14 mouse cellular contexts compared by ENCODE assay signal in genomic region chr13:97208500-97209010, GRCm38 (mm10). TPM values are rescaled to one million over a fixed set of nuclear protein-coding genes. Genes with fewer than 3 reads are reported as not detected.
DNase-seq lines count a peak whose midpoint lies in the region; ATAC-seq lines count a peak whose summit lies in the region.
"Had no signal": no experiment of that assay in that cellular context is flagged by ENCODE, and none has a peak within 500 bp of the region (broad histone marks: within the 10 kb centered on the region; RNA-seq: fewer than 3 reads in every experiment).

No protein-coding gene starts in this region.

- H3K27ac ChIP-seq in heart, embryonic 10.5 days: no peak overlapping the region
- no peak overlapping the region for H3K27ac ChIP-seq in forebrain, embryonic 15.5 days (replicated peaks)
- H3K27ac ChIP-seq: forebrain, embryonic 12.5 days had no signal

- H3K4me3 ChIP-seq in heart, embryonic 10.5 days: no peak overlapping the region
- no peak overlapping the region for H3K4me3 ChIP-seq in forebrain, embryonic 15.5 days
- H3K4me3 ChIP-seq: forebrain, embryonic 12.5 days had no signal

- no peak overlapping the region for H3K9ac ChIP-seq in forebrain, embryonic 15.5 days (replicated peaks)
- H3K9ac ChIP-seq: forebrain, embryonic 12.5 days had no signal

- intact Hi-C loops in heart, postnatal 10 days (cut with DNase I): no loop called here

- H3K9me3 ChIP-seq in heart, embryonic 10.5 days: no peaks in the 10 kb centered on the region
- H3K9me3 ChIP-seq in forebrain, embryonic 15.5 days: no peaks in the 10 kb centered on the region
- H3K9me3 ChIP-seq: forebrain, embryonic 12.5 days had no signal

- DNase-seq in heart, postnatal 10 days: peak; percentile 21 to 47
- no peak for DNase-seq in heart, embryonic 10.5 days (ENCODE audit: low spot score)
- peak; percentile 15 for DNase-seq in thymus, postnatal 0 days (ENCODE audit: low spot score)
- DNase-seq in thymus, postnatal 10 days (ENCODE audit: low spot score in 2 of 2): no peak
- peak; percentile 40 for DNase-seq in T-cell, adult 2 months (ENCODE audit: low spot score)
- no peak for DNase-seq in urinary bladder, postnatal 10 days (ENCODE audit: low spot score)
- no peak for DNase-seq in right cerebral cortex, postnatal 4 days
- DNase-seq: cerebellum, adult 8-10 months; gastrocnemius, postnatal 14 days; kidney, postnatal 10 days; left cerebral cortex, postnatal 4 days had no signal

- H3K27me3 ChIP-seq in heart, embryonic 10.5 days (ENCODE audit: insufficient read depth, poor library complexity, severe bottlenecking): no peaks in the 10 kb centered on the region
- H3K27me3 ChIP-seq in forebrain, embryonic 15.5 days: no peaks in the 10 kb centered on the region
- H3K27me3 ChIP-seq: forebrain, embryonic 12.5 days had no signal

- 56% methylated on average over 3 of the region's 3 CpGs for WGBS in heart, embryonic 10.5 days
- 63% methylated on average over 3 of the region's 3 CpGs for WGBS in forebrain, embryonic 15.5 days

- H3K4me1 ChIP-seq in heart, embryonic 10.5 days: peaks cover 9% of the 10 kb centered on the region; the same call in 1 of the 2 replicates
- H3K4me1 ChIP-seq in forebrain, embryonic 15.5 days: peaks cover 10% of the 10 kb centered on the region; the same call in 1 of the 2 replicates

- H3K36me3 ChIP-seq in heart, embryonic 10.5 days: no peaks in the 10 kb centered on the region
- no peaks in the 10 kb centered on the region for H3K36me3 ChIP-seq in forebrain, embryonic 15.5 days
- H3K36me3 ChIP-seq: forebrain, embryonic 12.5 days; G1E had no signal

- no peak for ATAC-seq in forebrain, embryonic 15.5 days (replicated peaks)

- no peak overlapping the region for H3K4me2 ChIP-seq in forebrain, embryonic 15.5 days (replicated peaks)
- H3K4me2 ChIP-seq: forebrain, embryonic 12.5 days had no signal

RNA-seq across cellular contexts. Expression of gene Hexb, which starts 10.4 kb away (rescaled TPM):
- 10 to 100 TPM; 24.3 to 29.8 TPM for total RNA-seq in heart, postnatal 10 days (2021)
- polyA plus RNA-seq in heart, embryonic 10.5 days (2016; fragmentation: Nextera tagmentation; extraction: Ambion mirVana): 23.3 and 24.9 TPM in 2 replicates
- 97.2 and 99.2 TPM in 2 replicates for polyA plus RNA-seq in thymus, postnatal 0 days (2015; fragmentation: Nextera tagmentation; extraction: Ambion mirVana)
- 27.5 and 34.8 TPM in 2 replicates for polyA plus RNA-seq in forebrain, embryonic 15.5 days (2015; fragmentation: Nextera tagmentation; extraction: Ambion mirVana)

RNA-seq across cellular contexts. Expression of gene Enc1, which starts 32.4 kb away (rescaled TPM):
- total RNA-seq in heart, postnatal 10 days (2021): 10 to 100 TPM; 11.8 to 16.2 TPM
- polyA plus RNA-seq in heart, embryonic 10.5 days (2016; fragmentation: Nextera tagmentation; extraction: Ambion mirVana): 3.9 and 4.2 TPM in 2 replicates
- polyA plus RNA-seq in thymus, postnatal 0 days (2015; fragmentation: Nextera tagmentation; extraction: Ambion mirVana): 1.9 and 2.0 TPM in 2 replicates
- polyA plus RNA-seq in forebrain, embryonic 15.5 days (2015; fragmentation: Nextera tagmentation; extraction: Ambion mirVana): 82.4 and 103 TPM in 2 replicates

Comparison
In these comparisons a context has a peak if more than half of its experiments do, and no peak if none do; other contexts are left out.
1. DNase-seq: peak in heart, postnatal 10 days (2 of 2), thymus, postnatal 0 days (single experiment) and T-cell, adult 2 months (single experiment); none in heart, embryonic 10.5 days (single experiment), thymus, postnatal 10 days (0 of 2), urinary bladder, postnatal 10 days (single experiment) and right cerebral cortex, postnatal 4 days (single experiment).
2. RNA of gene Enc1, which starts 32.4 kb away (polyA plus RNA-seq): 82.4 to 103 TPM in forebrain, embryonic 15.5 days; 3.9 to 4.2 TPM in heart, embryonic 10.5 days and 1.9 to 2.0 TPM in thymus, postnatal 0 days; every median in the first group is over 10 times any median in the second.